Mouse (Mus musculus) midbrain, embryonic 12.5 days (tissue): ENCODE results near the gene St6galnac6. TPM values are rescaled to one million over a fixed set of nuclear protein-coding genes. Genes with fewer than 3 reads are reported as not detected.

ENCODE experiments used
- ATAC-seq: fragments of 200-750 bp; cut with Nextera tagmentation; 2 replicates; pipeline ENCODE4 v1.8.0; 2017; ENCODE audit warnings: low read depth, moderate TSS enrichment, moderate library complexity; ENCODE audit not compliant: low FRiP score
- H3K27ac ChIP-seq: fragments of 300-500 bp; sonication (generic); replicated peaks from 2 replicates; pipeline ENCODE4 v1.5.1; 2016; ENCODE audit warnings: mild to moderate bottlenecking
- H3K27me3 ChIP-seq: fragments of 300-500 bp; sonication (generic); 2 replicates; pipeline ENCODE4 v1.6.1; 2016; ENCODE audit warnings: mild to moderate bottlenecking
- H3K36me3 ChIP-seq: fragments of 300-500 bp; sonication (generic); 2 replicates; pipeline ENCODE4 v1.6.1; 2016
- H3K4me1 ChIP-seq: fragments of 300-500 bp; sonication (generic); 2 replicates; pipeline ENCODE4 v1.6.1; 2016
- H3K4me2 ChIP-seq: fragments of 300-500 bp; sonication (generic); replicated peaks from 2 replicates; pipeline ENCODE4 v1.6.1; 2016; ENCODE audit warnings: mild to moderate bottlenecking, moderate library complexity
- H3K4me3 ChIP-seq: fragments of 300-500 bp; sonication (generic); 2 replicates; pipeline ENCODE4 v1.5.1; 2016; ENCODE audit warnings: mild to moderate bottlenecking
- H3K9ac ChIP-seq: fragments of 300-500 bp; sonication (generic); replicated peaks from 2 replicates; pipeline ENCODE4 v1.6.1; 2016; ENCODE audit warnings: mild to moderate bottlenecking, moderate library complexity
- H3K9me3 ChIP-seq: fragments of 300-500 bp; sonication (generic); 2 replicates; pipeline ENCODE4 v1.6.1; 2016; ENCODE audit warnings: mild to moderate bottlenecking
- WGBS: fragments of 180-500 bp; shearing (Covaris S2); methylation state at CpG from one replicate; pipeline ENCODE4 v1.1.7; 2016; 5-methylcytosine and 5-hydroxymethylcytosine counted together
- polyA plus RNA-seq: library from polyadenylated mRNA; unstranded; fragments of >200 nt; fragmentation: Nextera tagmentation; extraction: Ambion mirVana; gene quantifications from 2 replicates; pipeline ENCODE4 v1.2.1, GENCODE M21; 2016

The St6galnac6 gene
- polyA plus RNA-seq, 1 experiment from 2014 or later = 10.6 TPM

- Histone ChIP-seq H3K4me2 (no peak overlapping the region), H3K4me1 (peaks cover 29% of the 10 kb centered on the region), H3K36me3 (0 out of 2 replicates have a peak, but pooled peaks cover 4% of the 10 kb centered on the region), H3K9ac (no peak overlapping the region), H3K4me3 (no peak overlapping the region), H3K27me3 (no peaks in the 10 kb centered on the region; the same call in 1 of the 2 replicates), H3K9me3 (no peaks in the 10 kb centered on the region), H3K27ac (no peak overlapping the region)
- 0 out of 2 replicates have a peak, but pooled peaks have one; percentile 1 for ATAC-seq
- WGBS = 53% methylated on average over 7 of the region's 7 CpGs
Measured at GRCm38 (mm10) chr2:32631737-32632394, 32.4 kb downstream of the St6galnac6 start.

- WGBS = 81% methylated on average over 5 of the region's 5 CpGs
- H3K4me1 ChIP-seq = peaks cover 27% of the 10 kb centered on the region
Measured at GRCm38 (mm10) chr2:32633660-32634059, 34.2 kb downstream of the St6galnac6 start.

GRCm38 (mm10) chr2:32634277-32635105 lies 35.0 kb downstream of the St6galnac6 start:
- H3K27me3 ChIP-seq = no peaks in the 10 kb centered on the region; the same call in 1 of the 2 replicates
- no peak overlapping the region for H3K4me3 ChIP-seq
- WGBS = 86% methylated on average over 10 of the region's 10 CpGs
- H3K4me1 ChIP-seq = peaks cover 19% of the 10 kb centered on the region
- H3K36me3 ChIP-seq = 0 out of 2 replicates have a peak, but pooled peaks cover 4% of the 10 kb centered on the region
- no peak overlapping the region for H3K9ac ChIP-seq
- H3K4me2 ChIP-seq = no peak overlapping the region
- no peak overlapping the region; the same call in 1 of the 2 replicates for H3K27ac ChIP-seq
- no peaks in the 10 kb centered on the region for H3K9me3 ChIP-seq
- ATAC-seq = no peak

More at GRCm38 (mm10) chr2:32633660-32634059, 34.2 kb downstream of the St6galnac6 start:
- no peak overlapping the region for H3K4me3 ChIP-seq
- no peak overlapping the region for H3K9ac ChIP-seq
- no peak for ATAC-seq
- no peak overlapping the region for H3K4me2 ChIP-seq
- no peaks in the 10 kb centered on the region; the same call in 1 of the 2 replicates for H3K27me3 ChIP-seq
- H3K9me3 ChIP-seq = no peaks in the 10 kb centered on the region
- H3K27ac ChIP-seq = no peak overlapping the region
- H3K36me3 ChIP-seq = 0 out of 2 replicates have a peak, but pooled peaks cover 4% of the 10 kb centered on the region

- 91% methylated on average over 7 of the region's 7 CpGs for WGBS
- H3K9ac ChIP-seq = no peak overlapping the region
- H3K9me3 ChIP-seq = no peaks in the 10 kb centered on the region
- no peak overlapping the region for H3K4me2 ChIP-seq
- H3K27ac ChIP-seq = no peak overlapping the region
- no peaks in the 10 kb centered on the region for H3K27me3 ChIP-seq
- peaks cover 12% of the 10 kb centered on the region; the same call in 1 of the 2 replicates for H3K4me1 ChIP-seq
- ATAC-seq = no peak
- H3K36me3 ChIP-seq = 0 out of 2 replicates have a peak, but pooled peaks cover 4% of the 10 kb centered on the region
- no peak overlapping the region for H3K4me3 ChIP-seq
Measured at GRCm38 (mm10) chr2:32636617-32637016, 37.1 kb downstream of the St6galnac6 start.

DNA sequence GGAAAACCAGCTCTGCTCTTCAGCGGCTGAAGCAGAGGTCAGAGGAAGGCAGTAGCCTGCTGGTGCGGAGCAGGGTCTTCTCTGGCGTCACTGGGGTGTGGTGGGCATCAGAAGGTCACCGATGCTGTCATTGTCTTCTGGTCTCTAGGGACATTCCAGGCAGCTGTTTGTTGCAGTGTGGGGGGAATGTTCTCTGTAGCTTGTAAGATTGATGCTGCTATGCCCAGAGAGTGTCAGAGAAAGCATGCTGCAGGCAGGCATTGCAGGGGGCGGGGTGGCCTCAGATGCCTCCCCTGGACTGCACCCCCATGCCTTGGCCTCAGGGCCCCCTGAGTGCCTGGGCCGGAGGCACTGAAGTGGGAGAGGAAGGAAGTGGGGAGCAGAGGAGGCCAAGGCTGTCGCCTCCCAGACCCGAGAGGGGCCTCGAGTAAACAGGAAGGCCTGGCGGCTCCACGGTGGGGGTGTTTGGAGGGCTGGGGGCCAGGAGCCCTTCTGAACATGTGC lies 38.3 kb downstream of the St6galnac6 start:
- no peak for ATAC-seq
- no peak overlapping the region for H3K4me2 ChIP-seq
- 49% methylated on average over 11 of the region's 11 CpGs for WGBS
- no peaks in the 10 kb centered on the region for H3K27me3 ChIP-seq
- H3K27ac ChIP-seq = no peak overlapping the region
- H3K4me1 ChIP-seq = peaks cover 5% of the 10 kb centered on the region; the same call in 1 of the 2 replicates
- H3K9me3 ChIP-seq = no peaks in the 10 kb centered on the region
- H3K9ac ChIP-seq = no peak overlapping the region
- 0 out of 2 replicates have a peak, but pooled peaks cover 4% of the 10 kb centered on the region for H3K36me3 ChIP-seq
- no peak overlapping the region for H3K4me3 ChIP-seq

GRCm38 (mm10) chr2:32639632-32640031 lies 40.1 kb downstream of the St6galnac6 start:
- WGBS = 88% methylated on average over 1 of the region's 1 CpGs
- Histone ChIP-seq H3K4me1 (peaks cover 5% of the 10 kb centered on the region; the same call in 1 of the 2 replicates), H3K9ac (no peak overlapping the region), H3K4me3 (no peak overlapping the region), H3K27ac (no peak overlapping the region), H3K4me2 (no peak overlapping the region), H3K9me3 (no peaks in the 10 kb centered on the region), H3K36me3 (no peaks in the 10 kb centered on the region), H3K27me3 (no peaks in the 10 kb centered on the region)
- ATAC-seq = no peak

DNA sequence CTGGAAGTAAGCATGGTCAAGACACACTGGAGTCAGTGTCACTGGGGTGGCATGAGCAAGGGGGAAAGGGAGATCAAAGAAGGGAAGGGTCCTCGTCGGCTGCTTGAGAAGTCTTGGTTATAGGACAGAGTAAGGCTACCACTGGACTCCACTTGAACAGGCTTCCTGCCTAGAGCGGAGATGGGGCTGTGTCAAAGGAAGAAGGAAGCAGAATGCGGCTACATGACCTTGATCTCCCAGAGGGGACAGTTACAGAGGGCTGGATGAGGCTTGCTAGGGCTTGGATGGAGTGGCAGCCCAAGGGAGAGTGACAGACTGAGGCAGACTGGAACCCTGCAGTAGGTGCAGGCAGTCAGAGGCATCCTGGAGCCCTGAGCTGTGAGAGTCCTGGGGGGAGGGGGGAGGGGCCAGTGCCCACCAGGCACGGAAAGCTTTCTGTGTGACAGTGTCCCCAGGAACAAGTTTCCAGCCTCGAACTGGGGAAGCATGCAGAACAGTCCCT lies 41.1 kb downstream of the St6galnac6 start:
- no peak overlapping the region for H3K9ac ChIP-seq
- peaks cover 5% of the 10 kb centered on the region; the same call in 1 of the 2 replicates for H3K4me1 ChIP-seq
- no peak overlapping the region for H3K27ac ChIP-seq
- H3K4me2 ChIP-seq = no peak overlapping the region
- no peak overlapping the region for H3K4me3 ChIP-seq
- no peaks in the 10 kb centered on the region for H3K36me3 ChIP-seq
- no peak for ATAC-seq
- H3K9me3 ChIP-seq = no peaks in the 10 kb centered on the region
- H3K27me3 ChIP-seq = no peaks in the 10 kb centered on the region
- 68% methylated on average over 6 of the region's 6 CpGs for WGBS

GRCm38 (mm10) chr2:32641810-32642209 lies 42.3 kb downstream of the St6galnac6 start:
- ATAC-seq = no peak
- H3K36me3 ChIP-seq = no peaks in the 10 kb centered on the region
- H3K27ac ChIP-seq = no peak overlapping the region
- H3K4me3 ChIP-seq = no peak overlapping the region
- peaks cover 5% of the 10 kb centered on the region; the same call in 1 of the 2 replicates for H3K4me1 ChIP-seq
- H3K27me3 ChIP-seq = no peaks in the 10 kb centered on the region
- 86% methylated on average over 5 of the region's 5 CpGs for WGBS
- H3K4me2 ChIP-seq = no peak overlapping the region
- H3K9ac ChIP-seq = no peak overlapping the region
- no peaks in the 10 kb centered on the region for H3K9me3 ChIP-seq

DNA sequence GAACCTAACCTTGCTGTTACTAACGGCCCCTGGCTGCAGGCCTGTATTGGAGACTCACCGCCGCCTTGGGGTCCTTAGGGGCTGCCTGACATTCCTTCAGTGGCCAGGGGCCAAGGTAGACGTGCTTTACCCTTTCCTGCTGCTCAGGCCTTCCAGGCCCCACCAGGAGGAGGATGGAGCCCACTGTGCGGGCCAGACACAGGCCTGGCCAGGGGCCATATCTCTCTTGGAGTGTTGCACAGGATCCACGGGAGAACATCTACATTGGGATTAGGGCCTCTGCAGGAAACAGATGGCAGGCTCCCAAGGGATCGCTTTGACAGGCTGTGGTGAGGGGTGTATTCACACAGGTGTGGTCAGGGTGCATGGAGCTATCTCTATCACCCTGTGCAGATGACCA lies 43.3 kb downstream of the St6galnac6 start:
- Histone ChIP-seq H3K4me3 (no peak overlapping the region), H3K36me3 (no peaks in the 10 kb centered on the region), H3K4me2 (no peak overlapping the region), H3K9me3 (no peaks in the 10 kb centered on the region), H3K9ac (no peak overlapping the region), H3K27ac (no peak overlapping the region), H3K4me1 (peaks cover 3% of the 10 kb centered on the region; the same call in 1 of the 2 replicates), H3K27me3 (no peaks in the 10 kb centered on the region)
- WGBS = 79% methylated on average over 7 of the region's 7 CpGs
- no peak for ATAC-seq

- WGBS = 88% methylated on average over 9 of the region's 9 CpGs
- no peaks in the 10 kb centered on the region for H3K27me3 ChIP-seq
- H3K27ac ChIP-seq = no peak overlapping the region
- no peak overlapping the region for H3K4me3 ChIP-seq
- no peak for ATAC-seq
- no peak overlapping the region for H3K9ac ChIP-seq
- no peaks in the 10 kb centered on the region for H3K4me1 ChIP-seq
- H3K36me3 ChIP-seq = no peaks in the 10 kb centered on the region
- H3K4me2 ChIP-seq = no peak overlapping the region
- H3K9me3 ChIP-seq = no peaks in the 10 kb centered on the region
Measured at GRCm38 (mm10) chr2:32644083-32644482, 44.6 kb downstream of the St6galnac6 start.

GRCm38 (mm10) chr2:32644799-32645475 lies 45.4 kb downstream of the St6galnac6 start:
- 82% methylated on average over 8 of the region's 8 CpGs for WGBS
- Histone ChIP-seq H3K27ac (no peak overlapping the region), H3K9ac (no peak overlapping the region), H3K27me3 (no peaks in the 10 kb centered on the region), H3K36me3 (no peaks in the 10 kb centered on the region), H3K4me2 (no peak overlapping the region), H3K4me3 (no peak overlapping the region), H3K4me1 (no peaks in the 10 kb centered on the region), H3K9me3 (no peaks in the 10 kb centered on the region)
- no peak for ATAC-seq
